Mouse (Mus musculus): ENCODE results near the gene Fstl4.

The Fstl4 gene

DNA sequence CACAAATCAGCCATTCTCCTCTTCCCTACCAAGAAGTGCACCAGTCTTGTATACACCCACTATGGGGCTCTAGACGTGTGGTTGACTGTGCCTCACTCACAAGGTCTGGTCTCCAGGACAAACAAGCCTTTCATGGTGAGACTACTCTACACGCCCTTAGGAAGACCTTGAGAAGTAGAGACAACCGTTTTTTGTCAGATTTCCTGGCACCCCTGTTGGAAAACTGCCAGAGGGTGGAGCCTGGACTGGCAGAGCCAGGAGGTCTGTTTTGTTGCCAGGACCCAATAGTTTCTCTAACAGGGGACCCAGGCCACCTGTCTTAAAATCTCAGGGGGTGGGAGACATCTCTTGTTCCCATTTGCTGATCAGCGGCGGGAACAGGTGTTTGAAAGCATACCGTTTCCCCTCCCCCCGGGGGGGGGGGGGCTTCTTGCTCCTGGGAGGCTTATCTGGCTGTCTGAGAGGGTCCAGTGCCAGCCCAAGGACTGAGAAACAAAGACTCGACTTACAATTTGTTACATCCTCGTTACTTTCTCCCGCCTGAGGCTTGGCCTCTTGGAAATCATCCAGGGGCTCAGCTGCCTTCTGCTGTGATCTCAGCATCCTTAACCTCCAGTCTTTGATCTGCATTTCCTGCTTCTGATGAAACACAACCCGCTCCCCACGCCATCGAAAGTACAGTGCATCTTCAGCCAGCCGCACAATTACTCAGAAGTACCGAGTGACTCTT, 155.0 kb downstream of the Fstl4 start:
- peak; percentile 29 for DNase-seq

DNA sequence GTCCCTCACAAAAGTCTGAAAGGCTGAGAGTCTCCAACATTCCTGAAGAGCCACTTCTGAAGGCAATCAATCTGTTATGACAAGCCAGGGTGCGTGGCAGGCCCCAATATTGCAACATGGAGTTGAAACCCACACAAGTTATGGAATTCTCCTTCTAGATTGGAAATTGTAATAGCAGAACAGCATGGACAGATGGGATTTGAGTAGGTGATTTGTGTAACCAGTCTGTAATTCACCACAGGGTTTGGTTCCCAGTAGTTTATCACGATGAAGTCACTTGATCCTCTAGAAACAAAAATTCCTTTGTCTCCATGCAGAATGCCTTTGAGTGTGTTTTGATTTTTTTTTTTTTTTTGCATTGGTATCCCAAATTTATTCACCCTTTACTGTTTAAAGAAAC, 159.8 kb downstream of the Fstl4 start:
- no peak for DNase-seq

GRCm38 (mm10) chr11:52928321-52928720, 163.9 kb downstream of the Fstl4 start:
- no peak for DNase-seq

DNA sequence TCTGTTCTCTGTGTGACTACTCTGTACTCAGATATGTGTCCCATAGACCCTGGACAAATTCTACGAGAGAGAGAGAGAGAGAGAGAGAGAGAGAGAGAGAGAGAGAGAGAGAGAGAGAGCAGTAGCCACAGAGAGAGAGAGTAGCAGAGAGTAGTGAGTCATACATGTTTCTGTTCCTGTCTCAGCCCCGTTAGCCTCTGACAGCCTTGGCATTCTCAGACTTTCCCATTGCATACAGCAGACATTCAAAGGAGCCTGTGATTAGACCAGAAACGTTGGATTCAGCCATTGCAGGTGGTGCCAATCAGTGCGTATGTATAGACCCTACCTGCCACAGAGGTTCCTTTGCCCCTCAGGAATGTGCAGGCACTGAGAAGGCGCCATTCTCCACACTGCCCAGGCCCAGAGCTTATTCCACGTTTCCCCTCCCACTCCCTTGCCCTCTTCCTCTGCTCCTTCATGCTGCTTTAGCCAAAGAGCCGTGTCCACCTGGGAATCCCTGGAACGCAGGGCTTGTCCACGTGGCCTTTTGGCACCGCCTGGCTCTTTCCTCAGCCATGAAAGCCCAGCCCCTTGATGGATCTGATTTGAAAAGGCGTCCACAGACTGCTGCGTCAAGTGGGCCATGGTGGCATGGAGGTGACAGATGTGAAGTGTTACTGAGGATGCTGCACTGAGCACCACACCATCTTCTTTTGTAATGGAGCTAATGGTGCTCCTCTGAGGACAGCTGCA, 175.1 kb downstream of the Fstl4 start:
- DNase-seq, result no peak

DNA sequence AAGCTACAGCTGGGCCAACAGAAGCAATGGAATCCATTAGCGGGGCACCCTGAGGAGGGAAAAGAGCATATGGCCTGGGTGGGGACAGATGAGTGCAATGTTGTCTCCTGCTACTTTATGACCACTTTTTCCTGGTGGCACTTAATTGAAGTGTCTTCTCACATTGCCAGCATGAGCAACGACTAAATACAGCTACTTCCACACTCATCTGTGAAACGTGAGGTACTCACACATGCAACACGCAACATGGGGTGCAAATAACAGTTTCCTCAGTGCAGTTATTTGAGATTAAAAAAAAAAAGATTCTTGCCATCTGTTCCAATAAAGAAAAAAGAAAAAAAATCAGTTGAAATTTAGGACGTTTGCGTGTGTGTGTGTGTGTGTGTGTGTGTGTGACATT, 178.5 kb downstream of the Fstl4 start:
- DNase-seq, result no peak

DNA sequence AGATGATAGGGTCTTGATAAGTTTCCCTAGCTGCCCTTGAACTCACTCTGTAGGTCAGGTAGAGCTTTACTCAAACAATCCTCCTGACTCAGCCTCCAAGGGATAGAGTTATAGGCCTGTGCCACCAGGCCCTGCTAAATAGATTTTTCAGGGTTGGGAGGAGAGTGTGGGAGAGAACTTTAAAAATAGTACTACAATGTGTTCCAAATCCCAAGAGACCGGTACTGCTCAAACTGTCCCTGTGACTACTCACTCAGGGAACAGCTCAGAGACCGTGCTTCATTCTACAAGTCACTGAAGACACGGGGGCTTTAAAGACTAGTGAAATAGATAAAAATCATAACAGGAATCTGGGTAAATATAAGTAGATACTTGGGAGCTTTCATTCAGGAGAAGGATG, 190.6 kb downstream of the Fstl4 start:
- no peak for DNase-seq

GRCm38 (mm10) chr11:52968809-52969208, 204.4 kb downstream of the Fstl4 start:
- no peak for DNase-seq

DNA sequence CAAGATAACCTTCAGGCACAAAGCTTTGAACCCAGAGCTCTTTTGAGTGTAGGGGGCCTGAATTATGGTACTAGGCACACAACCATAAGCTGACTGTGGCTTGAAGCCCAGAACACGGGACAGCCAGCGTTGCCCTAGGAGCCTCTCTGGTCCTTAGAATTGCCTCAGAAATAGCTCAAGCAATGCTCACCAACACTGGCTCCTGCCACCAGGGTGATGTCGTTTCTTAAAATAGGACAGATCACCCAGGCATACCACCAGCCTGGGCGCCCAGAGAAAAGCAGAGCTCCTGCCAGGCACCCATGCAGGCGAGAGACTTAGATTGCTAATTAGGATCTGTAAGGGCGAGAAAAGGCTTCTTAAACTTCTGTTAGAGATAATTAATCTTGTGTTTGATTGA, 206.0 kb downstream of the Fstl4 start:
- DNase-seq, result no peak

DNA sequence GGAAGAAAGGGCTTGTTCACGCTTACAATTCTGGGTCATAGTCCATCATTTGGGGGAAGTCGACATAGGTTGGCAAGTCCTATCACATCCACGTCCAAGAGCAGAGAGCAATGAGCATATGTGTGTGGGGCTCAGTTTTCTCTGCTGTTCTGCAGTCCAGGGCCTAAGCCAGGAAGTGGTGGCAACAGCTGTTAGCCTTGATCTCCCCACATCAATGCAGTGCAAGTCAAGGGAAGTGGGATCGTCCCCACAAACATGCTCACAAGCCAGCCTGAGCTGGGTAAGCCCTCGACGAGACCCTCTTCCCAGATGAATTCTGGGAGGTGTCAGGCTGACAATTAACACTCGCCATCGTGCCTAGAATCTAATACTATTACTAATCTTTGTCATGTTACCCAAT, 222.6 kb downstream of the Fstl4 start:
- no peak for DNase-seq

DNA sequence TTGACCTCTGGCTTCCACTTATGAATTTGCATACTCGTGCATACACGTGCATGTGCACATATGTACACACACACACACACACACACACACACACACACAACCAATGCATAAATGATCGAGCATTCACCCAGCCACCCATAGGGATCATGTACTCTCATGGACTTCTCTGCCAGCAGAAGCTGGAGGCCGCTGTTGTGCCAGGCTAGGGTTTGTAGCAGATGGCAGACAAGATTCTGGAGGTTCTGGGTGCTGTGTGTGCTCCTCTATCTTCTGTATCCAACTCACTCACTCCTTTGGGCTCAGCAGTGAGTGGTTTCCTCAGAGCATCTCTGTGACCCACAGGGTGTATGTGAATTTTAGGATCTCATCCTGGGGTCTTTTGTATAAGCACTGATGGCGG, 230.3 kb downstream of the Fstl4 start:
- no peak for DNase-seq

- DNase-seq, result no peak
Observed at GRCm38 (mm10) chr11:52996434-52997093, 232.1 kb downstream of the Fstl4 start.

- peak; percentile 15 for DNase-seq
Observed at GRCm38 (mm10) chr11:52997421-52997820, 233.0 kb downstream of the Fstl4 start.

- no peak for DNase-seq
Observed at GRCm38 (mm10) chr11:53000226-53000625, 235.8 kb downstream of the Fstl4 start.

- DNase-seq, result no peak
Observed at GRCm38 (mm10) chr11:53003361-53003760, 238.9 kb downstream of the Fstl4 start.

- no peak for DNase-seq
Observed at GRCm38 (mm10) chr11:53003811-53004210, 239.4 kb downstream of the Fstl4 start.

GRCm38 (mm10) chr11:53009597-53009996, 245.2 kb downstream of the Fstl4 start:
- no peak for DNase-seq

DNA sequence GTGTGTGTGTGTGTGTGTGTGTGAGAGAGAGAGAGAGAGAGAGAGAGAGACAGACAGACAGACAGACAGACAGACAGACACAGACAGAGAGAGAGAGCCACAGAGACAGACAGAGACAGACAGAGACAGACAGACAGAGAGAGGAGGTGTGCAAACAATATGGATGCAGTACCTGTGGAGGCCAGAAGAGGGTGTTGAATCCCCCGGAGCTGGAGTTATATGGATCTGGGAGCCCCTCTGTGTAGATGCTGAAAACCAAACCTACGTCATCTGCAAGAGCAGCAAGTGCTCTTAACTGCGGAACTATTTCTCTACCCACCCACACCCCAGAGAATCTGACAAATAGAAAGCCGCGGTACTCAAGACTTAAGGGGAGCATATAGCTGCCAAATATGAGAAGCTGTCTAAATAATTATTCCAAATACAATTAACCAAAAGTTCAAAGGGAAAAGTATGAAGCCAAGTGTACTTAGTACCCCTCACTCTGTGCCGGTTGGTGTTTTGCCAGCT, 247.6 kb downstream of the Fstl4 start:
- no peak for DNase-seq

DNA sequence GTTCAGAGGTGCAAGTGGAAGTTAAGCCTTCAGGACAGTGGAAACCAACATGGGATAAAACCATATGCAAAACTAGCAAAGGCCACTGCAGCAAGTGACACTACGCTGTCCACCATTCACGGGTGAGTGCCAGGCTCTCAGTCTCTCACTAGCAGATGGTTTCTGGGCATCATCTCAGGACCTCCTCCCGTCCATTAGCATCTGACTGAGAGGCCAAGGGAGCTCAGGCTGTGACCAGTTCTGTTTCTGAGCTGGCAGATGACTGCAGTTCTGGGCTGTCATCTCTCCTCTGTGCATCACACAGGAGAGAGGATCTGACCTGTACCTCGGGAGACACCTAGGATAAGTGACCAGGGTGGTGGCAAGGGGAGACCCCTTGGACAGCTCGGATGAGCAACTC, 249.5 kb downstream of the Fstl4 start:
- no peak for DNase-seq

DNA sequence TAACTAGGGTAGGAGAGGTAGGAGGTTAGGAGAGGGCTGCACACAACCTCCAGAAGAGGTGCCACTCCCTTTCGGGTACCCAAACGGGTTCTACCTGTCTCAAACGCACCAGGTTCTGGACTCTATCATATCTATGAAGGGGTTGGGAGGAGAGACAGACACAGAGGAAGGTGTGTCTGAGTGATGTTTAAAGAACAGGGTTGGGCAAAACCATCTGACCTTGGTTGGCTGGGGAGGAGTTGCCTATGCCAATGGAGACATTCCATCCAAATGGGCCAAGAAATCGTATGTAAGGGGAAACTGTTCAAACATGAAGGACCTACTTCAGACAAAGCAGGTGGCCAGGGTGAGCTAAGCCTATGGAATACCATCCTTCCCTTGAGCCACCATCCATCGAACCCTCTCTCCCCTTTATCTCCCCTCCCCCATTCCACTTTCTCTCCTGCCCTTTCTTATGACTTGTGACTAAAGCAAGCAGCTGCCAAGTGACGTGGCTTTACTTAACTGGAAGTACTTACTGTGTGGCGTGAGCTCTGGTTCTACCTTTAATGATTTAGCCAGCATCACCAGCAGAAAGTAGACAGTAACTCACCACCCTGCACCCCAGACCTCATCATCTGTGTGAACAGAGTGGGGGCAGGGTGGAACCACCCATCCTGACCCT, 252.1 kb downstream of the Fstl4 start:
- no peak for DNase-seq

DNA sequence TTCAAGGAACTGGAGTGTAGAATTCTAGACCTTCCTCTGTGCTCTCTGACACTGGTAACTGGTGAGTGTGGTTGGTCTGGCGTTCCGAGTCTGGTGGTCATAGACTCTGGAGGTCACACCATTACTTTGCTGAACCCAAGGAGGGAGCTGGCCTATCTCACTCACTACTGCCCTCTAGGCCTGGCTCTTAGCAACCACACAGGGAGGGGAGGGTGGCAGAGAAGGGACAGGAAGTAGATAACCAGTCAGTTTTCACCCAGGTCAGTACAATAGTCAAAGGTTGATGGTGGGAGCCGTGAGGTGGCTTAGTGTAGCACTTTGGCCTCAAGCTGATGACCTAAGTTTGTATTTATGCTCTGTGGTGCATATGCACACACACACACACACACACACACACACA, 255.1 kb downstream of the Fstl4 start:
- DNase-seq, result no peak

DNA sequence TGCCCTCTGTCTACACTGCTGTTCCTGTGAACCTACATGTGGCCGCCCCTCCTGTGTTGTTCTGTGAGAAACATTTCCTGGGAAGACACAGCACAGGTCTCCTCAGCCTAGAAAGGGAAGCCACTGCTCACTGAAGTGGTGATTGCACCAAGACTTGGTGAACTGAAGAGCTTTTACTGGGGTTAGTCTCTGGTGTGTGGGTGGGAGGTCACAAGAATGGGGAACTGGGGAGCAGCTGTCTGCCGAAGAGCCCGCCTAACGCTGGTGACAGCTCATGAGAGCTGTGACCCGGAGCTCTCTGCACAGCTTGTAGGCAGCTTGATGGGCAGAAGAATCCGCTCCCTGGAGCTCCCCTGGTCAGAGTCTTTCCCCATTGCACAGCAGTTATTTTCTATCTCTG, 260.0 kb downstream of the Fstl4 start:
- no peak for DNase-seq

GRCm38 (mm10) chr11:53025686-53026085, 261.3 kb downstream of the Fstl4 start:
- DNase-seq, result no peak

DNA sequence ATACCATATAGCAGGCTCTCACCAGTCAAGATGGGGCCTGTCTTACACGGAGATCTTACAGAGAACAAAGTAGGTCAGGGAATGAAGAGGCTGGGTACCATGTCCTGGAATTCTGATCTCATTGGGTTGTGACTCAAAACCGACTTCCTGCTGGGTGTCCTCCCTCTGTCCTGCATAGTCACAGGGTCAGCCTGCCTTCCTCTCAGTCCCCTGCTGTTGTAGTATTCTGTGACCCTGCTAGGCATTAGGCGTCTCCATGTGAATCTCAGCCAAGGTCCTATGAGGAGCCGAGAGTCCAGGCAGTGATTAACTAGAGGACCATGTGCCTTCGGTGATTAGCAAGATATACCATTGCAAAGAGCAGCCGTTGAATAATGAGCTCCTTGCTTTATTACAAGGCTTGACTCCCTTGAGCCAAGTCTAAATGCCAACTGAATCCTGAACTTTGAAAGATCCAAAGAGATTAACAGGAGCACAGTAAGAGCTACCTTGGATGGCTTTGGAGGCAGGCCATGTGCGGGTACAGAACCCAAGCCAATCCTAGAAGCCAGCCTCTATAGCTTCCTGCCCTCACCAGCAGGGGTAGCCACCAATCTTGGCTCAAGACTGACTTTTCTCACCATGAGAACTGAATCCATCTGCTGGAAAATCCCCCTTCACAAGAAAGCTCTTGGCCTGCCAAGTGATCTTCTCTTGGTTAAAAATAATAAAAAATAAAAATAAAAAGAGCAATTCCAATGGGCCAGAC, 264.2 kb downstream of the Fstl4 start:
- DNase-seq, result no peak
